Mouse (Mus musculus) lung, adult 18-20 months (tissue): Measurements from ENCODE around the gene Ltbr.

Source experiments
- DNase-seq, 2 experiments: peaks; one replicate each; pipeline ENCODE4 v3.0.0; 2022; ENCODE audit warnings: mixed read lengths in 2 of 2

Gene Ltbr

DNA sequence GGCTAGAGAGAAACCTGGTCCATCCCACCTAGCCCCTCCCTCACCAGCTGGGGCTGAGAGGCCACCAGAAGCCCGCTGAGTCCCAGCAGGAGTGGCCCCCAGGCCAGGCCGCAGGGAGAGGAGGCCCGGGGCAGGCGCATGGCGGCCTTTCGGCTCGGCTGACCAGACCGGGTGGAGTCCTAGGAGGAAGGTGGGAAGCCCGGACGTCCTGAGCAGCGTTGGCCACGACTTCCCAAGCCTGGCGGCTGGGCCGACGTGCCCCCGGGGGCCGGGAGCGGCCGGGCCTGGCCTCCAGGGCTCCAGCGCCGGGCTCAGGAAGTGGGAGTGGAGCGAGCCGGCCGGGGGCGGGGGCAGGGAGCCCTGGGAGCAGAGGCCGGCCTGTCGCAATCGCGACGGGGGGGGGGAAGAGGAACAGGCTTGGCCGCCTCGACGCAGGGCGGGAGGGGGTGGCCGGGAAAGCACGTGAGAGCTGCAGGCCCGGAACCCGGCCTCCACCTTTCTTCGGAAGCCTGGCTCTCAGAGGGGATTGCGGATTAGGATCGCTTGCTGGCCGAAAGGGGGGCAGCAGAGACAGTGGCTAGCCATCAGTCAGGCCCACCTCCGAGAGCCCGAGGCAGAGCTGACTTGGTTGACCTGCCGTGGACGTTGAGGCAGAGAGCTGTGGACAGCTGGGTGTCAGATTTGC, at the start of gene Ltbr:
TSS of gene Ltbr (minus strand) at position 340 of the 685 bp plus-strand sequence.
- peak; percentile 90 to 95 for DNase-seq

DNA sequence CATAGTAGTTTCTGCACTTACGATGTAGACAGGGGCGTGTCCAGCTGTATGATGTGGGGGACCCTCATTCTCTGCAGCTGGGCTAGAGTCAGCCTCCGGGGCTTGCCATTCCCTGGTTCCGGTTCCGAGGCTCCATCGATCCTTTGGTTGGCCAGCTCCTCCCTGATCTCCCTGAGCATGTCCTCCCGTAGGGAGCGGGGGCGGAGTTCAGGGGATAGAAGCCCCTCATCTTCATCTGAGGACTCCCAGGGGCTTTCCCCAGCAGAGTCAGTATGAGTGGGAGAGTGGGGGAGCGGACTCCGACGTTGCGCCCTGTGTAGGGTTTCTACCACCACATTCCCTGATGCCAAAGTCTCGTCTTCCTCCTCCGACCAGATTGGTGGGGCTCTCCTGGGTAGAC, 49.3 kb upstream of the Ltbr start:
- no peak for DNase-seq

DNA sequence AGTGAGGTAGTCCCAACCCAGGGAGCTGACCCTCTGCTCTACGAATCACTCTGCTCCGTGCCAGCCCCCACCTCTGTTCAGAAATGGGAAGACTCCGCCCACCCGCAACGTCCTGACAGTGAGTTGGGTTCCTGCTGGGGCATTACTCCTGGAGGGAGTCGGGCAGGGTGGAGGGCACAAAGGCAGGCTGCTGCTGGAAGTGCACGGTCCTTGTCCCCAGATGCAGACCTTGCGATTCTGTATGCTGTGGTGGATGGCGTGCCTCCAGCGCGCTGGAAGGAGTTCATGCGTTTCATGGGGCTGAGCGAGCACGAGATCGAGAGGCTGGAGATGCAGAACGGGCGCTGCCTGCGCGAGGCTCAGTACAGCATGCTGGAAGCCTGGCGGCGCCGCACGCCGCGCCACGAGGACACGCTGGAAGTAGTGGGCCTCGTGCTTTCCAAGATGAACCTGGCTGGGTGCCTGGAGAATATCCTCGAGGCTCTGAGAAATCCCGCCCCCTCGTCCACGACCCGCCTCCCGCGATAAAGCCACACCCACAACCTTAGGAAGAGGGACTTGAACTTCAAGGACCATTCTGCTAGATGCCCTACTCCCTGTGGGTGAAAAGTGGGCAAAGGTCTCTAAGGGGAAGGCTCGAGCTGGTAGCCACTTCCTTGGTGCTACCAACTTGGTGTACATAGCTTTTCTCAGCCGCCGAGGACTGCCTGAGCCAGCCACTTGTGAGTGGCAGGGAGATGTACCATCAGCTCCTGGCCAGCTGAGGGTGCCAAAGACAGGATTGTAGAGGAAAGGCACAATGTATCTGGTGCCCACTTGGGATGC, 48.0 kb upstream of the Ltbr start:
- DNase-seq = peak; percentile 65 to 67

DNA sequence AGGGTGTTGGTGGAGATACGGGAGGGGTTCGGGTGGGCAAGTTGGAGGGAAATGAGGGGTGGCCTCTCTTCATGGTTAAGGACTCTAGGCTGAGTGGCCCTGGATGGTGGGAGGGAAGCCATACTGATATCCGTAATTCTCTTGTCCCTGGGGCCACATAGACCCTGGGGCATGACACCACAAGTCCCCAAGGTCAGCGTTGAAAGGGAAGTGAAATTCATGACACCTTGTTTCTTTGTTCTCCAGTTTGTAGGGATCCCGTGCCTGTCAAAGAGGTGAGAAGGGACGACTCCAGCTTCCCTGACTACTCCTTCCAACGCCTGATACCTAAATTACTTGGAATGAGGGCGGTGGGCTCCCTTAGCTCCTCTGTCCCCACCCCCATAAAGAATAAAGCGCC, 47.2 kb upstream of the Ltbr start:
- no peak for DNase-seq

DNA sequence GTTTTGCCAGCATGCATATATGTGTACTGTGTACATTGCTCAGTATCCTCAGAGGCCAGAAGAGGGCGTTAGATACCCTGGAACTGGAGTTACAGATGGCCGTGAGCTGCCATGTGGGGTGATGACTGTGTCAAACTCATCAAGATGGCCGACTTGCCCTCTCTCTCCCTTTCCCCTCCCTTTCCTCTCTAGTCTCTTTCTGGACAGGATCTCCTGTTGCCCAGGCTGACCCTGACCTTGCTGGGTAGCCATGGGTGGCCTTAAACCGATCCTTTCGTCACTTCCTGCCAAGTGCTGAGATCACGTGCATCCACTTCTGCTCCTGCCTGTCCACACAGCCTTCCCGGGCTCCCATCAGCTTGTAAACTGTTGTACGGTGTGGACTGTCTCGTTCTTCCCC, 46.3 kb upstream of the Ltbr start:
- DNase-seq = no peak

DNA sequence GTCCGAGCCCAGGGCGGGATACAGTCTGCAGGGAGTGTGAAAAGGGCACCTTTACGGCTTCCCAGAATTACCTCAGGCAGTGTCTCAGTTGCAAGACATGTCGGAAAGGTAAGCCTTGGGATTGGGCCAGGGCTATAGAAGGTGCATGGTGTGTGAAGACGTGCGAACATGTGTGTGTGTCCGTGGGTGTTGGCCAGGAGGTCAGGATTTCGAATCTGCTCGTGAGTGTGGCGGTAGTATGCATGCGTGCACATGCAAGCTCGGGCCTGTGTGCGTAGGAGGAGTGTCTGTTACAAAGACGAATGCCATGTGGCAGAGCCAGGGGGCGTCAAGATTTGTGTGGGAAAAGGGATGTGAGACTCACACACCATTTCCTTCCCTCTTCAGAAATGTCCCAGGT, 43.6 kb upstream of the Ltbr start:
- DNase-seq = no peak

DNA sequence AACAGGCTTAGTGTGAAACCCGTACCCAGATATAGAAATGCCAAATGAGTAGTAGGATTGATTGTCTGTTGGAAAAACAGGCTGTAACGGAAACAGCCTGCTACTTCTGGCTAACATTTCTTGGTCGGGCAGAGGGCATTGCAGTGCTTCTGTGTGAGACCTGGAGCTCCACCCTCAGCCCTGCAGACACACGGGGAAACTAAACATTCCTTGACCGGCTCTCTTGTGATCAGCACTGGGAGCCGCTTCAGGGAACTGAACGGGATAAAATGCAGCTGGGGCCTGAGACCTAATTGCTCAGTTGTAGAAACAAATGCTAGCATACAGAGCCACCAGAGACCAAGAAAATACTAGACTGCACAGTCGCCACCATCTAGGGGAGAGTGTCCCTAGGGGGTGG, 42.6 kb upstream of the Ltbr start:
- DNase-seq = no peak

DNA sequence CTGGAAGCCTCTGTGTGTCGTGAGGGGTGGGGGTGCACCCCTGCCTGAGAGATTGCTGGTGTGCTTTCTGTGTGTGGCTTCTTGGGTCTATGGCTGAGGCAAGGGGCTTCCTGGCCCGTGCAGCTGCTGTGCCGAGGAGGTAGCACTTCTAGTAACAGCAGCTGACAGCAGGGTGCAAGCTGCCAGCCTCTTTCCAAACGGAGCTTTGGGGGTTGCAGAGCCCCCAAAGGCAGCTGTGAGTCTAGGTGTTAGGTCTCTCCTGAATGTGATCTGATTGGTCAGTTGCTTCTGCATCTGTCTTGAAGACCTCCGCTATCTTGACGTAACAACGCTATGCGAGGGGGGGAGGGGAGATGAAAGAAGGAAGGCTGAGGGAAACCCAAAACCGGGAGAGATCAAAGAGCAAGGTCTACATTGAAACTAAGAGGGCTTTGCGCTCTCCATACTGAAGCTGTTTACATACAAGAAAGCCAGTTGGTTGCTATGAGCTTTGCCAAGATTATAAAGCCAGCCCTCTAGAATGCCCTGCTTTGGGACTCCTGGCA, 41.6 kb upstream of the Ltbr start:
- no peak for DNase-seq

DNA sequence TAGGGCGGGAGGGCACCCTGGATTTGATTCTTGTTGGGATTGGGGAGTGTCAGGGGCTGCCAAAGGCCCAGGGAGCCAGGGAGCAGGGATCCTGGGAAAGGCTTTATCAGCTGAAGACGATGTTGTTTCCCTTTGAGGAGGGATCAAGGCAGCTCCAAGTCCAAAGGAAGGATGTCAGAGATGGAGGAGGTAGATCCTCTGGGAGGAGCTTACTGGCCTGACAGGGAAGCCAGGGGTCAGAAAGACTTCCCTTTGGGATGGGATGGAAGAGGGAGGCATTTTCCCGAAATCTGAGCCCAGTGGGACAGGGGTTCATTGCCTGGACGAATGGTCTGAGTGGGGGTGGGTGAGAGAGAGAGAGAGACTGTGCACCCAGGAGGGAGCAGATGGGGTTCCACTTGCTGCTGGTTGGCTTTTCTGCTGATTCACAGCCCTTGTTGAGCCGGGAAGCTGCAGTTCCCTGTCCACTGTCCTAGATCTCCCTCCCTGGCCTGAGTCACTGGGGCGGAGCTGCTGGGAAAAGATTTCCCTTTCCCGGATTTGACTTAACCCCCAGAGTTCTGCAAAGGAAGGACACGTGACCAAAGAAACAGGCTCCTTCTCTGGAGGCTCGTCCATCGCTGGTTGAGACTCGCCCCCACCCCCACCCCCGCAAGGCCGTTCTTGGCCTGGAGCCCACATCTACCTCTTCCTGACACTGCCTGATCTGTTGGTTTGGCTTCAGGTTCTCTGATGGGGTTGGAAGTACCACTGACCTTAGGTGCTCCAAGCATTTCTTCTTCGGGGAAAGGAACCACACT, 40.9 kb upstream of the Ltbr start:
- DNase-seq = peak; percentile 80 to 81

DNA sequence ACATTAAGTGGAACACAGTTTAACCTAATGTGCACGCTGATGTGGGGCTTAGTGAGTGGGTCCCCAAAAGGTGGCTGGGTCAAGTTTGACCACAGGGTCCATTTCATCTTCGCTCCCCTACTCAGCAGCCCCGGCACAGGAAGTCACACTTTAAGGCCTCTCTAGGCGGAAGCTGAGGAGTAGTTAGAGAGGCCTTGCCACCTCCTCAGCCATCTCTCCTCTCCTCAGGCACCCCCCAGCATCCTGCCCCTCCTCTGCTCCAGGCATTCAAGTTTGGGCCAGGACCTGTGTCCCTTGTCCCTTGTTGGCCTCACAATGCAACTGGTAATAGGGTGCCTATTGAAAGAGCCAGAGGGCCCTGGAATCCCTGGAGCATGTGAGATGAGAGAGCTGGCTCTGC, 40.0 kb upstream of the Ltbr start:
- DNase-seq = no peak

DNA sequence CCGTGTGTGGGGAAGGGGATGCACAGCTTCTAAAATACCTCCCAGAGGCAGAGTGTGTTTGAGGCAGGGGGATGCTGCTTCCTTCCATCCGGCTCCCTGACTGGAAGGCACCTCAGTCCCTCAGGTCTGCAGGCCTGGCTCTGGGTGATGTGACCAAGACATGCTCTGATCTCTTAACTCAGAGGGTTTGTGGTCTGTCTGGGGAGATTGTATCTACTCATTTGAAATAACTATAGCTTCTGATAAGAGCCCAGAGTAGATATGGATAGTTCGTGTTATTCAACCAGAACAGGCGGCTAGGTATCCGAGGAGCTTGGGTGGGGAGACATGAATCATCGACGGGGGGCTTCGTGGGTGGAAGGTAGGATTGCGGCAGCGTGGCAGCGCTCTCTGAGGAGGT, 39.5 kb upstream of the Ltbr start:
- DNase-seq = no peak

DNA sequence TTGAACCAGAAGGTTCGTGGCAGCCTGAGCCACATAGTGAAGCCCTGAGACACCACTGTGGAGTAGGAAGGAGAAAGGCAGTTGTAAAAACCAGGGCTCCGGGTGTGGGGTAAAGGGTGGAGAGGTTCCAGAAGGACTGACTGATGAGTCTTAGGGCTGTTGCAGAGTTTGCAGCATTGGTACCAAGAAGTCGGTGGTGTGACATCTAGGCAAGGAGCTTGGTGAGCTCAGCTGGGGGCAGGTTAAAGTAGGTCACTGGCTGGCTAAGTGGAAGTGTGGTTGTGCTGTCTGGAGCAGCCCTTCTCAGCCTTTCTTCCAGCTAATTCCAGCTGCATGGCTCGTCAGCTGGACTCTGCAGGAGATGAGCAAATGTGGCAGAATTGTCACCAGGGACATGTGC, 39.1 kb upstream of the Ltbr start:
- DNase-seq = no peak

DNA sequence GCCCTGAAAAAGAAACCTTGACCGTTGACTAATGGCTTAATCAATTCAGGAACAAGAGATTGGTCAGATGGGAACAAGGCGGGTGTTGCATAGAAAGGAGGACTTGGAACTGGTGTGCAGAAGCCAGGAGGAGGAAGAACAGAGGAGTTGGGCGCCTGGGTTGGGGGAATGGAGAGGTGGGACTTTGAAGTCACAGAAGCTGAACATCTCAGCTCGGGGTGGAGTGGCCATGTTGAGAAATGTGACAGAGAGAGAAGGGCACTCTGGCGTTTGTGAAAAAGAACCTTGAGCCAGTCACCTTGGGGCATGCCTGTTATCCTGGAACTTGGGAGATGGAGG, 38.3 kb upstream of the Ltbr start:
- DNase-seq = no peak

DNA sequence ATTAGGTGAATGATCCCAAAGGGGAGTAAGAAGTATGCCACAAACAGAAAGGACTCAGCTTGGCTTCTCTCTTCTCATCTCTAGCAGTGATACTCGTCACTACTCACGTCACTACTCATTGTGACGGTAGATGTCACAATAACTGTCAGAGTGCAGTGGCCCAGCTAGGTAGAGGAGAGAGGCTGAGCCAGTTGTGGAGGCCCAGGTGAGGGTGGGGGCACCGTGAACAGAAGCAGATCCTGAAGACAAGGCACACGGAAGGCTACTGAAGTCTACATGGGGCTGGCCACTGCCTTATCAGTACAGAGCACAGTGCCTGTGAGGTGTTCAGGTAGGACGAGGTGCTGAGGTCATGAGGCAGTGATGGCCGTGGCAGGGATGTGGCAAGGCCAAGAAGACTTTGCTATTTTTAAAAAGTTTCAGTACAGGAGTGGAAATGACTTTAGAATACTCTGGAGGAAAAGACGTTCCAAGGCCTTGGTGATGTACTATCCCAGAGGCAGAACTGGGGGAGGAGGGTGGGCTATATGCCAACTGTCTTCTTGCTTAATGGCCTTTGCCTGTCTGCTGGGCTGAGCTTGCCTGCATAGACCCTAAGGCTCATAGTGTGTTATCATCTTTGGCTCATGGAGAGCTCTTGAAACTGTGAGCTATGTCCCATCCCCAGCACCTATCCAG, 37.8 kb upstream of the Ltbr start:
- peak; percentile 52 to 64 for DNase-seq

DNA sequence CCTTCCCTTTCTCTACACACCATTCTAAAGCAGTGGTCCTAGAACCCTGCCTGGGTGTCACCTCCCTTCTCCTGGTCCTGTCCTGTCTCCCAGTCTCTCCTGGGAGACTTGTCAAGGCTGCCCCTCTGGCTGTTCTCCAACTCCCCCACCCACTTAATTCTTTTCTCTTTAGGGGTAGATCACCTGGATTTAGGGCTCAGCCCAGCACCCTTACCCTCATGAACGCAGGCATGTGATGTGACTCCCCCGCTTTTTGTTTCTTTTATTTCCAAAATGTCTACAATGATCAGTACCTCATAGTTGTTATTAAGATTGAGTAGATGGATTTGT, 37.3 kb upstream of the Ltbr start:
- DNase-seq = no peak

DNA sequence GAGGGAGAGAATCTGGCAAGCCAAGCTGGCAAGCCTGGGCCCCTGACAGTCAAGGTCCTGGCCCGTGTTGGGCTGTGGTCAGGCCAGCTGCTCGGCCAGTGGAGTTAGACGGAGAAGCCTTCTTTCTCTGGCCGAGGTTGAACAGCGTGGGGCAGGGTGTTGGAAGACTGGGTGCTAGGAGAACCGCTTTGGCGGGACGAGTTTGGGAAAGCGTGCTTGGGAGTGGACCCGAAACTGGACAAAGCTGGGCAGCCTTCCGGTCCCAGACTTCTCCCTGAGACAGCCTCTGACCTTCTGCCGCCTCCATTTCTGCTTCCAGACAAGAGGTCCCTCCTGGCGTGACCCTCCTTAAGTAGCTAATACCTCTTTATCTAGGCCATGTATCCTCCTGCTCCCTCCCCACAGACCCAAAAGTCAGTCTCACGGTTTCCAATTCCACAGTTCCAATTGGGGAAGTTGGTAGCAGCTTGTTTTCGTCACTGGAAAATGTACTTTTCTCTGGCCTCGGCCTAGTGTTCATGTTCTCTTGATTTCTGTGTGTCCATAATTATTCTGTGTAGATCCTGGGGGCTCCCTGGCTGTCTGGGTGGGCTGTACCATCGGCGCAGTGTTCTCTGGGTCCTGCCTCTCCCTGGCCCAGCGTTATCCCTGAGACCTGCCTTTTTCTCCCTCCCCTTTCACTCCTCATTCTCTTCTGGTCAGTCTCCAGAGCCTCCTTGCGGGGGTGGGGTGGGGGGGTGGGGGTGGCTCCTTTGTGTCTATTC, 36.7 kb upstream of the Ltbr start:
- DNase-seq = peak; percentile 42 to 44

DNA sequence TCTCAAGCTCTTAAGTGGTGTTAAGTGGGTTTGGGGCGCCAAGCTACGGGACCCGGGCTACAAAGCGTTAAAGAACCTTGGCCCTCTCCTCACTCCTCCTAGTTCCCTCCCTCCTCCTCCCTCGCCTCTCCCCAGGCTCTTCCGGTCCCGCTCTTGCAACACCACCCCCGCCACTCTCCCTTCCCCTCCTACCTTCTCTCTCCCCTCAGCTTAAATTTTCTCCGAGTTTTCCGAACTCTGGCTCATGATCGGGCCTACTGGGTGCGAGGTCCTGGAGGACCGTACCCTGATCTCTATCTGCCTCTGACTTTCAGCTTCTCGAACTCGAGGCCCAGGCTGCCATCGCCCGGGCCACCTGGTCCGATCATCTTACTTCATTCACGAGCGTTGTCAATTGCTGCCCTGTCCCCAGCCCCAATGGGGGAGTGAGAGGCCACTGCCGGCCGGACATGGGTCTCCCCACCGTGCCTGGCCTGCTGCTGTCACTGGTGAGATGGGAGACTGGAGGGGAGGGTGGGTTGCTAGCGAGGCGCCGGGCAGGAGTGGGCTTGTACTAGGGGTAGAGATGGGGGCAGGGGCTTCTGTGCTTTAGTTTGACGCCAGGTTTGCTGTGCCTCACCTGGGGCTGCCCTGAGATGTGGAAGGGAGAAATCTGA, 36.0 kb upstream of the Ltbr start:
- DNase-seq = peak; percentile 81 to 87

DNA sequence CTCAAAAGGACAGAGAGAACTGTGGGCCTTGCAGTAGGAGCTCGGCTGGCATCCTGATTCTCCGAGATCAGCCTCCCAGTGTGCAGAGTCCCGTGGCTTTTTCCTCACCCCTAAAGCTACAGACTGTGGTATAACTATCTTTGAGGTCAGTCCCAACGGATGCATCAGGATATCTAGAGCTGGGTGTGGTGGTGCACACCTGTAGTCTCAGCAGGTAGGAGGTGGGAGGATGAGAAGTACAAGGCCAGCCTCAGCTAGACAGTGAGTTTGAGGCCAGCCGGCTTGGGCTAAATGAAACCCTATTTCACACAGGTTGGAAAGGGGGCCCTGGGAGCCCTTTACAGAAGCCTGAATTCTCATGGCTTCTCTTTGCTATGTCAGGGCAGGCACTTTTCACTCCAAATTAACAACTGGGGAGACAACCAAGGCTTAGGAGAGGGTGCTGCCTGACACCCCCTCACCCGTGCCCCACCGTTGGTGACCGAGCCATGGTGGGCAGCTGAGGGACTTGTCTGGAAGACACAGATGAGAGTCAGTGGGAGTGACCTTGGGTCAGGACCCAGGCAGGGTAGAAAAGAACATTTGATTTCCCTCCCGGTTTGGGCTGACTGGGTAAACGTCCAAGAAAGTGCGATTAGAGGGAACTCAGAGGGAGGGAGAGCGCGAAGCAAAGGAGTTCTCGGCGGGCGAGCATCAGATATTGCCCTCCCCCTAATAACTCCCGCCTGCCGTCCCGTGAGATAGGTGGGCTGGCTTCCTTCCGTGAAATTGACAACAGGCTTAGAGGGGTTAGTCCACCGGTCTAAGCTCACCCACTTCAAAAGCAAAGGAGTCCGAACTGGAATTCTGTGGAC, 35.3 kb upstream of the Ltbr start, which contains the start of gene Tnfrsf1a:
TSS of gene Tnfrsf1a (plus strand) at position 642 of the 854 bp plus-strand sequence.
- DNase-seq = peak in 1 of 2 experiments; percentile 44

DNA sequence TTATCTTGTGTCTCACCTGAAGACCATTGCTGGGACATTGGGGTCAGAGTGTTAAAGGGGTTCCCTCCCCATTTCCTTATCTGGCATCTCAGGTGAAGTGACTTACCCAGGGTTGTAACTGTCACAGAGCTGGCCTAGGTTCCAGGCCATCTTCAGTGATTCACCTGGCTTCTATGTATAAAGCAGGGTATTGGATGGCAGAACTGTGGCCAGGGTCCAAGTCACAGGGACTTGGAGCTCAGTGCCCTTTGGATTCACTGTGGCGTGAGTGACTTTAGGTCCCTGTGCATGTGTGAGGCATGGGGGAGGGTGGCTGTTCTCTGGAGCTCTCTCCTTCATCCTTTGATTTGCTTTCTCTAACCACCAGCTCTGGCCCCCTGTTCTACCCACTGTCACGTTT, 32.3 kb upstream of the Ltbr start:
- no peak for DNase-seq

DNA sequence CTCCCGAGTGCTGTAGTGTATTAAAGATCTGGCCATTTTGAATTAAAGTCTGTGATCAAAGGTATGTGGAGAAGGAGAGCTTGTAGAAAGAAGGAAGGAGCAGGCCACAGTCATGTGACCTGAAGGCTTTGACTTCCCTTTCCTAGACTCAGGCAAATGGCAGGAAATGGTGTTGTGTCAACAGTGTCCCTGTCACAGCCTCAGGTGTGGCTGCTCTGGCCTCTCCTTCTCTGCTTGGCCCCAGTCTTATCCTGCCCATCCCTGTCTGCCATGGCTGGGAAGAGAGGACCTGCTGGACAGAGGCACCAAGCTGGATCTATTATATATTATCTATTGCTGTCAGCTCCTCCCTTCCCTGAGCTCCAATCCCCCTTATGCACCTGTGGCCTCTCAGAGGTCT, 31.9 kb upstream of the Ltbr start:
- no peak for DNase-seq

DNA sequence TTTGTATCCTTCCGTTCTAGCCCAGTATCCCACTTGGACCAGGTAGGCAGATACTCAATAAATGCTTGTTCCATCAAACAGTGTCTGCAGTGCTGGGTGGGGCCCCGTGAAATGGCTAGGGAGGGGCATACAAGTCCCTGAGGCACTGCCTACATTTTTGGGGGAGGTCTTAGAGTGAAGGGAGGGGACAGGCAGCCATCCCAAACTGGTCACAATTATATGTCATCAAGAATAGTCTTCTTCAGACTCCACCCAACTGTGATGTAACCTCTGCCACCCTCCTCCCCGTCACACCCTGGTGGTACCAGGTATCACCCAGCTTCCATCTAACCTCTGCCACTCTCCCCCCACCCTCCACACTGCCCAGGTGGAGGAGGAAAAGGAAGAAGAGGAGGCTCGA, 31.2 kb upstream of the Ltbr start:
- DNase-seq = no peak
